Mouse (Mus musculus): ENCODE results near the gene Olfr692. TPM values are rescaled to one million over a fixed set of nuclear protein-coding genes. Genes with fewer than 3 reads are reported as not detected.
"Not testable (repeated sequence)": the region's sequence is repeated elsewhere in the genome, so short reads cannot be mapped to it uniquely, and the experiment has no call there.

Gene Olfr692
- total RNA-seq (2014; rRNA removed), result not detected in 2 replicates
- polyA plus RNA-seq (2015; fragmentation: Nextera tagmentation; extraction: Ambion mirVana), result not detected in 2 replicates

DNA sequence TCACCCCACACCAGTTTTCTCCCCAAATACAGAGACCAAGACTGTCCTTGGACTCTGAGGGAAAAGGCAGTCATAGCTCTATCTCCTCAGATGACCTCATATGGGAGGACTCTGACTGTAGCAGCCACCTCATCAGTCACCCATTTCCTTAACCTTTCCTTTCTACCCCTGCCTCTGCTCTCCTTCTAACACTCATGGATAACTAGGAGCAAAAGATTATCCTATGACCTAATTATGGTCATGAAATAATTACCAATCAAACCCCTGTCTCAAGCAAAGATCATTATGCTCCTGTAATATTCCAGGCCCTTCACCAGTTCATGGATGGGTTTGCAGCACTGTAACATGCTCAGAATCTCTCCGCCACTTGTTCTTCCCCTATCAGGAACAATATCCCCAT lies at the start of gene Olfr692:
Gene Olfr692 (plus strand): TSS at position 301 of the 400 bp plus-strand sequence.
- no peaks in the 10 kb centered on the region; the same call in 1 of the 2 replicates for H3K36me3 ChIP-seq (ENCODE audit: insufficient read depth)
- WGBS, result 100% methylated on average over 1 of the region's 1 CpGs
- ATAC-seq (no peak), DNase-seq (no peak)
- no peak within 1 kb of the TSS for H3K27ac ChIP-seq (ENCODE audit: low read depth, low read length)
- H3K4me1 ChIP-seq (ENCODE audit: insufficient read depth), result no peaks in the 10 kb centered on the region
- no peaks in the 10 kb centered on the region for H3K9me3 ChIP-seq (ENCODE audit: low read length)
- H3K4me3 ChIP-seq (ENCODE audit: low read depth, low read length), result no peak within 1 kb of the TSS
- TF ChIP-seq CTCF (IDR thresholded peaks at IDR 0.05; ENCODE audit: low read depth), result no peak
- no peaks in the 10 kb centered on the region for H3K27me3 ChIP-seq (ENCODE audit: insufficient read depth, low read length)
- no peak within 1 kb of the TSS for H3K4me2 ChIP-seq (ENCODE audit: low read depth)
- H3K9ac ChIP-seq, result no peak within 1 kb of the TSS

DNA sequence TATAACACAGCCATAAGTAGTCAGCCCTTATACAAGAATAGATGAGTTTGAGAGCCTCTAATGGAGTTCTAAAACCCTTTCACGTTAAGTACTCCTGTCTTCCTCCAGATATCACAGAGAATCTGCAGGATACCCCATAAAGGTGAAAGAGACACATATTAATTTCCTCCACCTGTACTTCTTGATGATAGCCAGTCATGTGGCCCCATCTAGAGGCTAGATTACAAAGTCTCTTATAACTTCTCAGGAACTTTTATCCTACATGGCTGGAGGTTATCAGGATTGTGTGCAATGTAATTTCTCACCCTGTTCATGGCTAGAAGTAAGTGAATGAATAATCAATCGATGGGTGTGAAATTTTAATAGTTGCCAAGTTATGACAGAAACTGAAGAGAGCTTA lies 42.7 kb upstream of the Olfr692 start:
- no peaks in the 10 kb centered on the region for H3K4me1 ChIP-seq (ENCODE audit: insufficient read depth)
- no peaks in the 10 kb centered on the region for H3K27me3 ChIP-seq (ENCODE audit: insufficient read depth, low read length)
- no peaks in the 10 kb centered on the region for H3K9me3 ChIP-seq (ENCODE audit: low read length)
- WGBS, result 76% methylated on average over 2 of the region's 2 CpGs
- ATAC-seq (no peak), DNase-seq (no peak)
- no peak overlapping the region for H3K9ac ChIP-seq
- no peak overlapping the region for H3K4me2 ChIP-seq (ENCODE audit: low read depth)
- no peak overlapping the region for H3K4me3 ChIP-seq (ENCODE audit: low read depth, low read length)
- no peak overlapping the region for H3K27ac ChIP-seq (ENCODE audit: low read depth, low read length)
- no peaks in the 10 kb centered on the region for H3K36me3 ChIP-seq (ENCODE audit: insufficient read depth)
- TF ChIP-seq CTCF (IDR thresholded peaks at IDR 0.05; ENCODE audit: low read depth), result no peak

DNA sequence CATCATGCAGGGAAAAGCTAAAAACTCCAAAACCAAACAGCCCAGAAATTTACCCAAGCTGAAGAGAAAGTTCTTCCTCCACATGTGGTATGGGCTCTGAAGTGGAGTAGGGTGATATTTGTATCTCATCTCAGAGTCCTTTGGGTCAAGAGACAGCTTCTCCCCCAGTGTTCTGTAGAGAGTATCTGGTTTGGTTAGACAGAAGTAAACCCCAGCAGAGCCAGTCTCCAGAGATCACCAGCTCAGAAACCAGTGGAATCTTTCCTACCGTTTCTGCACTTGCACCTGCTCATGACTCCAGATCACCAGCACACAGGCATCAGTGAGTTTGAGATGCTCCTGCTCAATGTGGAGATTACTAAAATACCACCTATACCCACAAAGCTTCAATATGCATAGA lies 34.0 kb upstream of the Olfr692 start, which contains the start of gene Olfr690:
Gene Olfr690 (minus strand): TSS at position 101 of the 400 bp plus-strand sequence.
- Histone ChIP-seq H3K27me3 (ENCODE audit: insufficient read depth, low read length) (no peaks in the 10 kb centered on the region), H3K4me1 (ENCODE audit: insufficient read depth) (no peaks in the 10 kb centered on the region), H3K36me3 (ENCODE audit: insufficient read depth) (no peaks in the 10 kb centered on the region), H3K9ac (no peak within 1 kb of the TSS), H3K4me3 (ENCODE audit: low read depth, low read length) (no peak within 1 kb of the TSS), H3K4me2 (ENCODE audit: low read depth) (no peak within 1 kb of the TSS), H3K9me3 (ENCODE audit: low read length) (no peaks in the 10 kb centered on the region), H3K27ac (ENCODE audit: low read depth, low read length) (no peak within 1 kb of the TSS)
- TF ChIP-seq CTCF (IDR thresholded peaks at IDR 0.05; ENCODE audit: low read depth), result no peak
- DNase-seq, result no peak
- ATAC-seq, result no peak
- WGBS, result 97% methylated on average over 1 of the region's 1 CpGs

DNA sequence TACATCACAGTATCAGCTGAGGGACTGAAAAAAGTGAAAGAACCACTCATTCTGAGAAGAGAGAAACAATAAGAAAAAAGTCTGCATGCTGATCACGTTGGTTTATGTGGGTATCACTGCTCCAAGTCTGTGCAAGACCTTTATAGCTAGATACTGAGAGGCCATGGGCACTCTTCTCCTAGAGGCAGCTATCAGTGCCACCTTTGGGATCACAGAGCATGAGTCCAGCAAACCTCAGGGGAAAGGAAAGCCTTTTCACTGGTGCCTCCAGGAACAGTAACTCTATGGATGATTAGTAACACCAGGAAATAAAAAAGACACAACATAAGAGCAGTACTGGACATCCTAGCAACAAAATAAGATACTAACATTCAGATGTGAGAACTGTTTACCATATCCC lies 25.9 kb upstream of the Olfr692 start, which contains the start of gene Olfr691:
Gene Olfr691 (minus strand): TSS at position 101 of the 400 bp plus-strand sequence.
- whole genome bisulfite sequencing, result 58% methylated on average over 1 of the region's 1 CpGs
- Histone ChIP-seq H3K36me3 (ENCODE audit: insufficient read depth) (no peaks in the 10 kb centered on the region), H3K9ac (no peak within 1 kb of the TSS), H3K27me3 (ENCODE audit: insufficient read depth, low read length) (no peaks in the 10 kb centered on the region), H3K27ac (ENCODE audit: low read depth, low read length) (no peak within 1 kb of the TSS), H3K4me2 (ENCODE audit: low read depth) (no peak within 1 kb of the TSS), H3K4me1 (ENCODE audit: insufficient read depth) (no peaks in the 10 kb centered on the region), H3K9me3 (ENCODE audit: low read length) (no peaks in the 10 kb centered on the region), H3K4me3 (ENCODE audit: low read depth, low read length) (no peak within 1 kb of the TSS)
- DNase-seq, result no peak
- TF ChIP-seq CTCF (IDR thresholded peaks at IDR 0.05; ENCODE audit: low read depth), result no peak
- ATAC-seq, result no peak

DNA sequence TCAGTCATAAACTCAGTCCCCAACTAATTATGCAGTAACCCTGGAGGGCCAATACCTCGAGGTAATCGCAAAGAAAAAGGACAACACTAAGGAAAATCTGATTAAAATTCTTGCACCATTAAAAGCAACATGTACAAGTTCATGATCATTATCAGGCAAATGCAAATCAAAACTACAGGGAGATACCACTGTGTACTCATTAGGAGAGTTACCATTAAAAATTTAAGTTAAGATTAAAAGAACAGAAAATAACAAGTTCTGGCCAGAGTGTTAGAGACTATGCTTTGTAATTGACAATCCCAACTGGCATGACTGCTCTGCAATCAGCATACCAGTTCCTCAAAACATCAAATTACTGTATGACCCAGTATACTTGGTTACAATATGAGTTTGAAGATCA lies 25.3 kb upstream of the Olfr692 start:
- H3K9me3 ChIP-seq (ENCODE audit: low read length), result no peaks in the 10 kb centered on the region
- no peak for TF ChIP-seq CTCF (IDR thresholded peaks at IDR 0.05; ENCODE audit: low read depth)
- no peak overlapping the region for H3K4me2 ChIP-seq (ENCODE audit: low read depth)
- H3K36me3 ChIP-seq (ENCODE audit: insufficient read depth), result no peaks in the 10 kb centered on the region
- no peak overlapping the region for H3K9ac ChIP-seq
- H3K27me3 ChIP-seq (ENCODE audit: insufficient read depth, low read length), result no peaks in the 10 kb centered on the region
- 66% methylated on average over 2 of the region's 2 CpGs for WGBS
- H3K4me3 ChIP-seq (ENCODE audit: low read depth, low read length), result no peak overlapping the region
- ATAC-seq, result no peak
- no peaks in the 10 kb centered on the region for H3K4me1 ChIP-seq (ENCODE audit: insufficient read depth)
- no peak for DNase-seq
- no peak overlapping the region for H3K27ac ChIP-seq (ENCODE audit: low read depth, low read length)

DNA sequence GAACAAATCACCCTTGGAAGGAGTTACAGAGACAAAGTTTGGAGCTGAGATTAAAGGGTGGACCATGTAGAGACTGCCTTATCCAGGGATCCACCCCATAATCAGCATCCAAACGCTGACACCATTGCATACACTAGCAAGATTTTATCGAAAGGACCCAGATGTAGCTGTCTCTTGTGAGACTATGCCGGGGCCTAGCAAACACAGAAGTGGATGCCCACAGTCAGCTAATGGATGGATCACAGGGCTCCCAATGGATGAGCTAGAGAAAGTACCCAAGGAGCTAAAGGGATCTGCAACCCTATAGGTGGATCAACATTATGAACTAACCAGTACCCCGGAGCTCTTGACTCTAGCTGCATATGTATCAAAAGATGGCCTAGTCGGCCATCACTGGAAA lies 12.0 kb upstream of the Olfr692 start:
- H3K4me3 ChIP-seq (ENCODE audit: low read depth, low read length); H3K27ac ChIP-seq (ENCODE audit: low read depth, low read length); ATAC-seq; H3K36me3 ChIP-seq (ENCODE audit: insufficient read depth); H3K9me3 ChIP-seq (ENCODE audit: low read length); H3K9ac ChIP-seq; DNase-seq; H3K27me3 ChIP-seq (ENCODE audit: insufficient read depth, low read length); H3K4me1 ChIP-seq (ENCODE audit: insufficient read depth); H3K4me2 ChIP-seq (ENCODE audit: low read depth): not testable (repeated sequence)
- no CpG with 5 or more reads among the region's 5 CpGs for WGBS

DNA sequence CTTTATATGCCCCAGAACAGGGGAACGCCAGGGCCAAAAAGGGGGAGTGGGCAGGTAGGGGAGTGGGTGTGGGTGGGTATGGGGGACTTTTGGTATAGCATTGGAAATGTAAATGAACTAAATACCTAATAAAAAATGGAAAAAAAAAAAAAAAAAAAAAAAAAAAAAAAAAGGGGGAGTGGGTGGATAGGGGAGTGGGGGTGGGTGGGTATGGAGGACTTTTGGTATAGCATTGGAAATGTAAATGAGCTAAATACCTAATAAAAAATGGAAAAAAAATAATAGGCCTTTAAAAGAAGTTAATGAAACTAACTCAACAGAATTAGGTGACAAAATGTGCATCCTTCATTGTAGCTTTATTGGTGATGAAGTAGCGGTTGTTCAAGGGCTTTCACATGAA lies 11.5 kb upstream of the Olfr692 start:
- H3K4me2 ChIP-seq (ENCODE audit: low read depth); H3K9ac ChIP-seq; H3K36me3 ChIP-seq (ENCODE audit: insufficient read depth); ATAC-seq; H3K4me3 ChIP-seq (ENCODE audit: low read depth, low read length); H3K4me1 ChIP-seq (ENCODE audit: insufficient read depth); H3K27ac ChIP-seq (ENCODE audit: low read depth, low read length); H3K27me3 ChIP-seq (ENCODE audit: insufficient read depth, low read length); H3K9me3 ChIP-seq (ENCODE audit: low read length); DNase-seq: not testable (repeated sequence)
- WGBS, result 100% methylated on average over 1 of the region's 2 CpGs

DNA sequence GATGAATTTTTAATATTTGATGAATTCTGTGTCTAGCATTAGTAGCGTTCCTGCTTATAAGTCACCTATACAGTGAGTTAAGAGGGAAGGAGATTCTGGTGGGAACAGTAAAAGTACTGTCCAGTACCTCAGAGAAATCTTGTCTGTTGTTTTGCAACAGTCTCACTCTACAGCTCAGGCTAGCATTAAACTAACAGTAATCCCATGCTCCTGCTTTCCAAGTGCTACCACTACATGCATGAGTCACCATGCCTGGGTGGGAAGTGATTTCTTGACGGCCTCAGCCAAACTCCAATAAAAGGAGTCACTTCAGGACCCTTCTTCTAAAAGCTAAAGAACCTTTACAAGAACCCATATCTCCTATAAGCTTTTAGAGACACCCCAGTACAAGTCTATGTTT lies 6.3 kb upstream of the Olfr692 start:
- 90% methylated on average over 2 of the region's 2 CpGs for WGBS
- H3K27me3 ChIP-seq (ENCODE audit: insufficient read depth, low read length), result no peaks in the 10 kb centered on the region

More for the DNA sequence above, 6.3 kb upstream of the Olfr692 start:
- Histone ChIP-seq H3K4me2 (ENCODE audit: low read depth) (no peak overlapping the region), H3K27ac (ENCODE audit: low read depth, low read length) (no peak overlapping the region), H3K9ac (no peak overlapping the region), H3K9me3 (ENCODE audit: low read length) (no peaks in the 10 kb centered on the region), H3K4me1 (ENCODE audit: insufficient read depth) (no peaks in the 10 kb centered on the region), H3K36me3 (ENCODE audit: insufficient read depth) (no peaks in the 10 kb centered on the region), H3K4me3 (ENCODE audit: low read depth, low read length) (no peak overlapping the region)
- DNase-seq (no peak), ATAC-seq (no peak)
- TF ChIP-seq CTCF (IDR thresholded peaks at IDR 0.05; ENCODE audit: low read depth), result no peak

Data from forebrain, postnatal 0 days (tissue).